Mouse (Mus musculus): ENCODE results near the gene Allc. TPM values are rescaled to one million over a fixed set of nuclear protein-coding genes. Genes with fewer than 3 reads are reported as not detected.

The Allc gene
- total RNA-seq, 2 experiments from 2014 or later, result 1.00 to 1.2 TPM

GRCm38 (mm10) chr12:28607546-28608305 is 25.4 kb upstream of the Allc start:
- H3K27ac ChIP-seq, result peak overlapping the region; percentile 83
- DNase-seq (ENCODE audit: extremely low spot score in 1 of 2, low spot score in 2 of 2), result peak in 1 of 2 experiments; percentile 32
- peak overlapping the region; percentile 44 for H3K4me3 ChIP-seq
- intact Hi-C loops (cut with DNase I), result no loop called here
- TF ChIP-seq CTCF (IDR thresholded peaks at IDR 0.05), result no peak

DNA sequence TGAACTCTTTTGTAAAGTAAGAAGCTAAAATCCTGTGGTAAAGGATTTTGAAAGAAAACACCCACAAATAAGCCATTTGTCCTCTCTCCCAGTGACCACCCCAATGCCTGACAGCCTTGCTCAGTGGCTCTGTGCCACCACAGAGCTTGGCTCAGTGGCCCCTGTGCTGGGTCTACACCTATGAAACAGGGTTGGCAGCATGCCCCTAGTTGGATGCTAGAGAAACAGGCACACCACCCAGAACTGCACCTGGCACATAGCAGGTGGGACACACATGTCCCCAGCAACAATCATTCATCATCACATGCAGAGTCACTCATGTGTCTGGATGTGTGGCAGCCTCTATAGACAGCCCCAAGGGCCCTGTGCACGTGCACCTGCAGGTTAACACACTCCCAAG is 21.2 kb upstream of the Allc start:
- Histone ChIP-seq H3K4me3 (no peak overlapping the region), H3K27ac (no peak overlapping the region)
- no peak for TF ChIP-seq CTCF (IDR thresholded peaks at IDR 0.05)
- no peak for DNase-seq (ENCODE audit: extremely low spot score in 1 of 2, low spot score in 2 of 2)
- intact Hi-C loops (cut with DNase I), result no loop called here

DNA sequence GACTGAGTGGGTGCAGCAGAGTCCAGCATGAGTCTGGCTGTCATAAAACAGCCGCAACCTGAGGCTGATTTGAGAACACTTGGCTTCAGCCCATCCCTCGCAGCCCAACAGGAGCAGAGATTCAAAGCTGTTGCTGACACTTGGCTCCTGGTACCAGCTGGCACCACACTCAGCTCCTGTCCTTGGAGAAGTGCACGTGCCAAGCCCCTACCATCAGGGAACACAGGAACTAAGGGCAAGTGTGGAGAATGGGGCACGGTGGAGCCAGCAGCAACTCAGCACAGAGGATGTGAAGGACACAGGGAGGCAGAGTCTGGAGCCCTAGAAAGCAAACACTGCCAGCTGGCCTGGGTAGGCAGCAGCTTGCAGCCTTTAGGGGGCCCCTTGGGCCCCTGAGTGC is 19.9 kb upstream of the Allc start:
- intact Hi-C loops (cut with DNase I), result no loop called here
- Histone ChIP-seq H3K27ac (no peak overlapping the region), H3K4me3 (no peak overlapping the region)
- TF ChIP-seq CTCF (IDR thresholded peaks at IDR 0.05), result no peak
- no peak for DNase-seq (ENCODE audit: extremely low spot score in 1 of 2, low spot score in 2 of 2)

GRCm38 (mm10) chr12:28598526-28598991 is 16.2 kb upstream of the Allc start:
- DNase-seq (ENCODE audit: extremely low spot score in 1 of 2, low spot score in 2 of 2), result no peak
- no peak overlapping the region for H3K27ac ChIP-seq
- TF ChIP-seq CTCF (IDR thresholded peaks at IDR 0.05), result no peak
- H3K4me3 ChIP-seq, result no peak overlapping the region
- intact Hi-C loops (cut with DNase I), result no loop called here

DNA sequence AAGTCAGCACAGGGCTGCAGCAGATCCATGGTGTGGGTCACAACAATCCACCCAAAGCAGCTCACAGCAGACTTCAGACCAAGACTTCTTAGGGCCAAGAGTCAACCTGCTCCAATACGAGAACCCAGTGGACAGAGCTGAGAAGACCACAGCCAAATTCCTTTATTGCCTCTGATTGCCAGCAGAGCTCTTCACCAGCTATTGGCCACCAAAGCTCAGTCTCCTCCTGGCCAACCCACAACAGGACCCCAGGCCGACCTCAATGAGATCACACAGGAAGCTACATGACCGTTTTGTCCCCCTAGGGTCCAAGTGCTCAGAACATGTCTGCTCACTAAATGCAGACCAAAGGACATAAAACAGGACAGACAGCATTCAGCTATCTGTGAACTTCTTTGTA is 15.8 kb upstream of the Allc start:
- no peak for TF ChIP-seq CTCF (IDR thresholded peaks at IDR 0.05)
- no peak overlapping the region for H3K27ac ChIP-seq
- intact Hi-C loops (cut with DNase I), result no loop called here
- DNase-seq (ENCODE audit: extremely low spot score in 1 of 2, low spot score in 2 of 2), result no peak
- H3K4me3 ChIP-seq, result no peak overlapping the region

- no peak for TF ChIP-seq CTCF (IDR thresholded peaks at IDR 0.05)
- intact Hi-C loops (cut with DNase I), result no loop called here
- no peak for DNase-seq (ENCODE audit: extremely low spot score in 1 of 2, low spot score in 2 of 2)
Observed at GRCm38 (mm10) chr12:28597699-28598098, 15.4 kb upstream of the Allc start.

GRCm38 (mm10) chr12:28596851-28597250 is 14.5 kb upstream of the Allc start:
- intact Hi-C loops (cut with DNase I), result no loop called here
- no peak for DNase-seq (ENCODE audit: extremely low spot score in 1 of 2, low spot score in 2 of 2)
- TF ChIP-seq CTCF (IDR thresholded peaks at IDR 0.05), result no peak

More at GRCm38 (mm10) chr12:28597699-28598098, 15.4 kb upstream of the Allc start:
- H3K27ac ChIP-seq, result no peak overlapping the region
- no peak overlapping the region for H3K4me3 ChIP-seq

DNA sequence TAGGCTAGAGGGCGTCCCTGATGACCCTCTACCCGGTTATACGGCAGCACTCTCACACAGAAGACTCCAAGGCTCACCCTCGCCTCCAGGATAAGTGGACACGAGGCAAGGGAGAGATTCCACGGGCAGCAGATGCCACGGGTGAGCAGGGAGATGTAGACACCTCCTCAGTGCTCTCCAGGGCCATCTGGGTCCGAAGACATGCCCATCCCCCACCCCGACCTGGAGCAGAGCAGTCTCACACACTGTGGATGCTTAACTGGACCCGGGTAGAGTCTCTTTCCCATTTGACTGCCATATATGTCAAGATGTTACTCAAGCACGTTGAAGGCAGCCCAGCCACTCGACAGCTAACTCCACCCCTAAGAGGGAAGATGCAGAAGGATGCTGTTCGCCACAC is 8.1 kb upstream of the Allc start:
- H3K4me3 ChIP-seq, result no peak overlapping the region
- no peak for DNase-seq (ENCODE audit: extremely low spot score in 1 of 2, low spot score in 2 of 2)
- H3K27ac ChIP-seq, result no peak overlapping the region
- intact Hi-C loops (cut with DNase I), result loop anchor here (5.0 kb wide), 1 partner anchor 47 kb away; the partner anchor contains the start of gene Rps7
- no peak for TF ChIP-seq CTCF (IDR thresholded peaks at IDR 0.05)

More at GRCm38 (mm10) chr12:28596851-28597250, 14.5 kb upstream of the Allc start:
- Histone ChIP-seq H3K27ac (no peak overlapping the region), H3K4me3 (no peak overlapping the region)

GRCm38 (mm10) chr12:28589090-28589868 is 7.0 kb upstream of the Allc start:
- DNase-seq (ENCODE audit: extremely low spot score in 1 of 2, low spot score in 2 of 2), result peak; percentile 91
- H3K4me3 ChIP-seq, result peak overlapping the region; percentile 34
- peak overlapping the region; percentile 87 for H3K27ac ChIP-seq
- intact Hi-C loops (cut with DNase I), result loop anchor here (2.0 to 5.0 kb wide), 7 partner anchors 110 to 1293 kb away; partner anchors contain the start of genes Eipr1, Myt1l and Trappc12
- TF ChIP-seq CTCF (IDR thresholded peaks at IDR 0.05), result peak; percentile 95

DNA sequence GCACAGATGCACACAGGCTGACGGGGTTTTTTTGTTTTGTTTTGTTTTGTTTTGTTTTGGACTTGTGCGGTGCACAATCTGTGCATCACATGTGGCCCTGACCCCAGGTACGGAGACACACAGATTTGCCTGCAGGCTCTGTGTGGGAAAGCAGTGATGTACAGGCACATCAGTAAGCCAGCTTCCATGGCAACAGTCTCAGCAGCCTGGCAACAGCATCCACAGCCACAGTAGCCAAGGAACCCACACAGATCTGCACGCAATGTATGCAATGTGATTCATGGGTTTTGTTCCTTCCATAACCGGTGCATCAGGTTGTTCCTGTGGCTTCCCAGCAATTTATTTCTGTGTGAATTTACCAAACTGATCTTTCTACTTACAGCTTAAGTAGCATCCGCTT is 5.6 kb upstream of the Allc start:
- intact Hi-C loops (cut with DNase I), result loop anchor here (2.0 to 5.0 kb wide), 7 partner anchors 111 to 1294 kb away; partner anchors contain the start of genes Eipr1, Myt1l and Trappc12
- Histone ChIP-seq H3K4me3 (no peak overlapping the region), H3K27ac (peak overlapping the region; percentile 87)
- no peak for TF ChIP-seq CTCF (IDR thresholded peaks at IDR 0.05)
- DNase-seq (ENCODE audit: extremely low spot score in 1 of 2, low spot score in 2 of 2), result peak; percentile 72

GRCm38 (mm10) chr12:28584036-28584435 is 1.7 kb upstream of the Allc start:
- DNase-seq (ENCODE audit: extremely low spot score in 1 of 2, low spot score in 2 of 2), result no peak
- H3K27ac ChIP-seq, result no peak overlapping the region
- no peak overlapping the region for H3K4me3 ChIP-seq
- no peak for TF ChIP-seq CTCF (IDR thresholded peaks at IDR 0.05)
- intact Hi-C loops (cut with DNase I), result no loop called here

DNA sequence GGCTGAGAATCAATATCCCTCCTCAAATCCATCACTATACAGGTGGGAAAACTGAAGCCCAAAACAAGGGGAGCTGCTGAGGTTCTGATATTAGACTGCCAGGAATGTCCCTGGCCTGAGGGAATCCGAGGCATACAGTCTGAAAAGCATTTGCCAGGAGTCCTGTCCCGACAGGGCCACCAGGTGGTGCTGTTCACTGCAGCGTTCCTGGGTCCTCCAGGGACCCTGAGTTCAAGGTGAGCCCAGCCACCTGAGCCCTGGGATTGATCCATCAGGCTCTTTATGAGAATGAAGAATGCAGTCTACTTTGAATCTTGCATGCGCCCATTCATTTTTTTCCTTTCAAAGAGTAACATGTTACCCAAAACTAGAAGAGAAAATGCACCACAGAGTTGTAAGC is 3.2 kb downstream of the Allc start:
- intact Hi-C loops (cut with DNase I), result no loop called here
- TF ChIP-seq CTCF (IDR thresholded peaks at IDR 0.05), result peak; percentile 63
- peak in 1 of 2 experiments; percentile 43 for DNase-seq (ENCODE audit: extremely low spot score in 1 of 2, low spot score in 2 of 2)
- H3K27ac ChIP-seq, result no peak overlapping the region
- H3K4me3 ChIP-seq, result no peak overlapping the region

Measured in left cerebral cortex, adult 2 months (tissue).